Mouse (Mus musculus) cerebellum, postnatal 14 days (tissue): ENCODE measurements around the gene Rbpj.

Experiments used
- DNase-seq, 2 experiments: peaks; one replicate each; pipeline ENCODE4 v3.0.0; 2021; ENCODE audit warnings: mixed read lengths in 2 of 2

Rbpj gene

DNA sequence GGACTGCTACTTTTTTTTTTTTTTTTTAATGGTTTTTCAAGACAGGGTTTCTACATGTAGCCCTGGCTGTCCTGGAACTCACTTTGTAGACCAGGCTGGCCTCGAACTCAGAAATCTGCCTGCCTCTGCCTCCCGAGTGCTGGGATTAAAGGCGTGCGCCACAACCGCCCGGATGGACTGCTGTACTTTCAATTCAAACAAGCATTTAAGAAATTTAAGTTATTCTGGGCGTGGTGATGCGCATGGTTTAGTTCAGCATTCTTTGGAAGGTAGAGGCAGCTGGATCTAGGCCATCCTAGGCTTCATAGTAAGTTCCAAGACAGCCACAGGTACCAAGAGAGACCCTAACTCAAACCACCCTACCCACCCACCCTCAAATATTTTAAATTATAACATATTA is 88.2 kb downstream of the Rbpj start:
- no peak for DNase-seq

DNA sequence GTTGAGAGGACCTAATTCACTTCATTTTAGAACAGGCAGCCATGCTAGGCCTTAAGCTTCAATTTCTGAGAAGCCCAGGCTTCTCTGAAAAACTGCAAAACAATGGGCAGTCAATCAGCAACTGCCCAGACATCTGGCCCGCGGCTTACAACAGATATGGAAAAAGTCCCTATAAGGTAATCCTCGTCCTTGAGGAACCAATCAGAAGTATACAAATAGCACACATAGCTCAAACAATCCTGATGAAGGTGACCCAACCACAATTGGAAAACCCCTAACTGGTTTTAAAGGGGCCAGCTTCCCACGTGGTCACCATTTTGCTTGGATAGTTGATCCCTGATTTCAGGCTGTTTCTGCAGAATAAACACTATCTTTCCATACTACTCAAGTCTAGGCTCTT is 89.0 kb downstream of the Rbpj start:
- DNase-seq, result no peak

DNA sequence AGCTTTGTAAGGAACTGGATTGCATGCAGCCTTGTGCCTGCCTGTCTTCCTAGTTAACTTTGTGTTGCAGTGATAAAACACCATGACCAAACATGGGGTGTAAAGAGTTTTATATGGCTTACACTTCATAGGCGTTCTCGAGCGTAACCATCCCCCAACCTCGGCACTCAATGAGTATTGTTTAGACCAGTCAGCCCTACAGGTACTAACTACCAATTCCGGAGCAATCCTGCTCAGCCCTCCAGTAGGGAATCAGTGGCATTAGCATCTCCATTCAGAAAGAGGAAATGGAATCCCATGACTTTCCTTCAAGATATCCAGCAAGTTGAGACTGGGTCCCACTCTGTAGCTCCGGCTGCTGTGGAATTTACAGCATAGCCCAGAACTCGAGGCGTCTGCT is 89.5 kb downstream of the Rbpj start:
- no peak for DNase-seq

- no peak for DNase-seq
Measured at GRCm38 (mm10) chr5:53555929-53556328, 90.0 kb downstream of the Rbpj start.

- no peak for DNase-seq
Measured at GRCm38 (mm10) chr5:53557544-53558260, 91.8 kb downstream of the Rbpj start.

DNA sequence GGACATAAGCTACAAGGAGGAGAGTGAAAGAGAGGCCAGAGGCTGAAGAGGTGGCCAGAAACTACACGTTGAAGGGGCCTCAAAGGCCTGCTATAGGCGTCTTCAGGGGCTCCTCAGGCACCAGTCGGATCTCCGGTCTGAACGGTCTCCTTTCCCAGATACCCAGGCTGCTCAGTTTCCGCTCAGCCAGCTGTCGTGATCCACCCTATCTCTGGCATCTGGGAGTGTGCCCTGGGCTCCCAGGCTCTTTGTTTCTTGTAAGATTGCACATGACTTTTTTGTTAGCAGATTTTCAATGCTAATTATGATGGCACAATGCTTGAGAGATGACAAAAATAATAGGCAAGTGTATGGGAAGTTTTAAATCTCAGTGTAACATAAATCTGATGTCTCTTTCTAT is 95.2 kb downstream of the Rbpj start:
- DNase-seq, result no peak

- no peak for DNase-seq
Measured at GRCm38 (mm10) chr5:53564309-53564708, 98.4 kb downstream of the Rbpj start.

DNA sequence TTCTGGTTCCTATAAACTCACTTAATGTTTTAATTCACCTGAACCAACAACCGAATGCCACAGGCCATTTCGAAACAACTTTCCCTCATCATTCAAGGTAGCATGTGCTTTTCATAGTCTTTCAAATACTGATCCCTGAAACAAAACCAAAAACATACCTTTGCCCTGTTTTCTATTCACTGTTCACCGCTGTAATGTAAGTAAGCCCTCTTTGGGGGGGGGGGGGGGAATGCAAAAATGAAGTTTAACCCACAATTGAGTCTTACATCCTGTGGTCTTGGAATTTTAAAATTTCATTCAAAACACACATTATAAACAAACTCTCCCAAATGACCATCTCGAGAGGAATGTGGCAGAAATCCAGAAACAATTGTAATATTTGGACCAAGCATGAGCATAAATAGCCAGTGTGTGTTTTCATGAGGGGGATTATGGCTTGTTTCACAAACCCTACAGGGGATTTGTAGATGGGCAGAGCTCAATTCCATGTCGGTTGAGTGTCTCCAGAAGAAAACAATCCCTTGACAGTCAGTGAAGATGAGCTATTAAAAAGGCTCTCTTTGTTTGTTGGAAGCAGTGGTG is 99.4 kb downstream of the Rbpj start:
- DNase-seq, result no peak

DNA sequence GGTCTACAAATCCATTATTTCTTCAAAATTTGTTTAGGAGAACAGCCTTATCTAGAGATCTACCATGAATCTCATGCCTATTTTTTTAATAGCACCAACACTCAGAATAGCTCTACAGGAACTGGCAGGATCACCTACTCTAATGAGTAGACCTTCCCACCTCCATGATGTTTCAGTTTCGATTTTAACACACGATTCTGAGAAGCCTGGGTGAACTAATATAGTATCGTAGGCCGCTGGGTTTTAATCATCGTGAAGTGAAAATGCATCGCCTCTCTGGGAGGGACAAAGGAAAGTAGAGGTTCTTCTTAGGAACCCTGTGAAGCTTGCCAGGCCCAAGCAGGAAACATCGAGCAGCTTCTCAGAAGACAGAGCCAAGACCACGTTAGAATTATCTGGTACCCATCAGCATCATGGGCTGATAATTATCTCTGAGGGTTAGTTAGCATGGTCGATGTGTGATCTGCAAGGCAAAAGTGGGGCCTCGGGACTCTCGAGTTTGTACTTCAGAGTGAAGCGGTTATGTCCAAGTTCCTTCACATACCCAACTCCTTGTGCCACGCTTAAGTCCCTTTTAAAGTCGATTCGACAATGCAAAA is 100.6 kb downstream of the Rbpj start:
- DNase-seq, result no peak

GRCm38 (mm10) chr5:53572496-53572895 is 106.5 kb downstream of the Rbpj start:
- no peak for DNase-seq

DNA sequence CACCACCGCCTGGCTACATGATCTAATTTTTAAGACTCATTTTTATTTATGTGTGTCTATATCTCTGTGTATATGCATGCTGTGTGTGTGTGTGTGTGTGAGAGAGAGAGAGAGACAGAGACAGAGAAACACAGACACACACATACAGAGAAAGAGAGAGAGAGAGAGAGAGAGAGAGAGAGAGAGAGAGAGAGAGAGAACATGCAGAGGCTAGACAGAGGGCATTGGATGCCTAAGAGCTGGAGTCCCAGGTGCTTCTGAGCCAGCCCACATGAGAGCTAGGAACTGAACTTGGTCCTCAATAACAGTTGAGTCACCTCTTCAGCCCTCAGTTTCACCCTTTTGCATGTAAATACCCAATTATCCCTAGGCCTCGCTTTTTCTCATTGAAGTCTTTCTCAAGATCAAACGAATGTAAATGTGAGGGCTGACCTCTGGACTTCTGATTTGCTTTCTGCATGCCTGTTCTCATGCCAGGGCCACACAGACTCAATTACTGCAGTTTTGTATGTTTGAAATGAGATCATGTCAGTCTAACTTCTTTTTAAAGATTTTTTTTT is 109.0 kb downstream of the Rbpj start:
- DNase-seq, result no peak

GRCm38 (mm10) chr5:53577272-53577889 is 111.4 kb downstream of the Rbpj start:
- no peak for DNase-seq

- DNase-seq, result no peak
Measured at GRCm38 (mm10) chr5:53584069-53584767, 118.3 kb downstream of the Rbpj start.

GRCm38 (mm10) chr5:53588421-53589171 is 122.6 kb downstream of the Rbpj start:
- DNase-seq, result peak in 1 of 2 experiments; percentile 9

DNA sequence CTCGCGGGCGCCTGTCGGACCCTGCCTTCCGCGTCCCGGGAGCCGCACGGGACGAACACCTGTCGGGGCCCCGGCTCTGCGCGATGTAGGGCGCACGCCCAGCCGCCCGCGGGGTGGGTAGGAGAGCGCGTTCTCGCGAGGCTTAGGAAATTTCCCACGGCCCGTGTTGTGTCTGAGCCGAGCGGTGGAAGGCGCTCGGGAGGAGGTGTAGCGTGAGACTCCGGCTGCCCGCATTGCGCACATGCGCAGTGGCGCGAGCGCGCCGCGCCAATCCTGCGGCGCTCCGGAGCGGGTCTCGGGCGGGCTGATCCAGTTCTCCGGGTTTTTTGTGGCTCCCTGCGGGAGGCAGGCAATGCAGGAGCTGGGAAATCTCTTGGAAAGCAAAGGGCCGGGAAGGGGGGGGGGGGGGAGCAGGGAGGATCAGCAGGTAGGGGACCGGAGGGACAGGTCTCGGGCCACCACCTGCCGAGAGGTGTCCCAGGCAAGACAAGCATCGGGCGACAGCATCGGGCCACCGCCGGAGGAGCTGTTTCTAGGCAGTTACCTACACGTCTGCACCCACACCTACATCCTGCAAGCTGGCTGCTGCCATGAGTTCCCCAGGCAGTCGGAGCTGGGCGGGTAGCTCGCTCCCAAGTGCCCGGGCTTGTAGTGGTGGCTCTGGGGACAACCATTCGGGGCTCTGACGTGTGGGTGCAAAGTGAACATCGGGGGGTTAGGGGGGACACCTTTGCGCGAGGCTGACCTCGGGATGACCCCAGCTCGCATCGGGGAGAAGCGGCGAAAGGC is 123.4 kb downstream of the Rbpj start:
- DNase-seq, result peak; percentile 98 to 99

- peak; percentile 99 for DNase-seq
Measured at GRCm38 (mm10) chr5:53590179-53590765, 124.3 kb downstream of the Rbpj start.

- DNase-seq, result peak; percentile 58 to 65
Measured at GRCm38 (mm10) chr5:53590875-53591682, 125.1 kb downstream of the Rbpj start.

DNA sequence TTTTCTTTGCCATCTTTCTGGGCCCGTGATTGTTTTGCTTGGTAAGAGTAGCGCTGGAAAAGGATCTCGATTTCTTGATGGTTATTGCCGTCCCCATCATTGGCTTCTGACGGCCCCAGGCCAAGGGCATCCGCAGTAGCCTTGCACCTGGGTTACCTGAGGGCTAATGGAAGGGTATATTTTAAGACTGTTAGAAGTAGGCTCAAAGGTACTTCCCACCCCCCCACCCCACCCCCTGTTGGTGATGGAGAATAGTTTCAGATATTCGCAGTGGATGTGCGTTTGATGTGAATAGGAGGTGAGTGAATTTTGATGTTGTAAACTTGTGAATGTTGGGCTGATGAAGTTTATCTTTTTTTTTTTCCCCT is 125.7 kb downstream of the Rbpj start:
- DNase-seq, result peak in 1 of 2 experiments; percentile 27

DNA sequence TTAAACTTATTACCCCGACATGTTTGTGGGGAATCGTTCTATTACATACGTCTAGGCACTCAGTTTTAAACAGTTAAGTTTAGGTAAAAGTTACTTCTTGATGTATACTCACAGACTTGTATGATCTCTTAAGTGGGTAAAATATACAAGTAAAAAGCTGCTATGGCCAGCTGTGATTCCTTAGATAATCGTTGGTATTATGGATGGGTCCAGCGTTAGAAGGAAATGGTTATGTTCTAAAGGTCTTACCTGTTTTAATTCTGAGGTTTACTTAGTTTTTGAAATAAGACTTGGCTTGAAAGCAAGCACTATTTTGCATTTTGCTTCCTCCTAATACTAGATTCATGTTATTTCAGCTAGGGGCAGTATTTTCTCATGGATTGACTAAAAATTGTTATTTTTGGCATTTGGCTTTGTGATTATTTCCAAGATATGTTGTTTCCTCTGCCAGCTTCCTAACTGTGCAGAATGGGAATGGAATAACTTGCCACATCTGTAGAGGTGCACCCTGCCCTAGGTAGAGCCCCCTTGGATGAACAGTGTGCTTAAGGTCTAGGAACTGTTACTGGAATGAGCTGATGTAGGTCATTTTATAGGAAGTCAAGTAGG is 127.2 kb downstream of the Rbpj start:
- DNase-seq, result no peak

GRCm38 (mm10) chr5:53594274-53594673 is 128.3 kb downstream of the Rbpj start:
- DNase-seq, result peak; percentile 52 to 66
